Mouse (Mus musculus) embryonic facial prominence, embryonic 13.5 days (tissue): ENCODE measurements at regions not wholly inside any gene's neighbourhood (a gene's known extent, or its start where the extent isn't known, plus 50 kb on each side); places are given as distances from the start of the nearest gene placed in this dataset.

Source experiments
- ATAC-seq: fragments of 200-750 bp; cut with Nextera tagmentation; 2 replicates; pipeline ENCODE4 v1.8.0; 2017; ENCODE audit warnings: low read depth; ENCODE audit not compliant: insufficient number of reproducible peaks, insufficient read depth, low FRiP score, low TSS enrichment
- H3K27ac ChIP-seq: fragments of 300-500 bp; sonication (generic); 2 replicates; pipeline ENCODE4 v1.5.1; 2015; ENCODE audit warnings: moderate library complexity, mild to moderate bottlenecking, inconsistent platforms
- H3K27me3 ChIP-seq: fragments of 300-500 bp; sonication (generic); 2 replicates; pipeline ENCODE4 v1.6.1; 2015; ENCODE audit warnings: mild to moderate bottlenecking, inconsistent platforms
- H3K36me3 ChIP-seq: fragments of 300-500 bp; sonication (generic); 2 replicates; pipeline ENCODE4 v1.6.1; 2015; ENCODE audit warnings: mild to moderate bottlenecking, inconsistent platforms
- H3K4me1 ChIP-seq: fragments of 300-500 bp; sonication (generic); 2 replicates; pipeline ENCODE4 v1.6.1; 2015; ENCODE audit warnings: inconsistent platforms
- H3K4me2 ChIP-seq: fragments of 300-500 bp; sonication (generic); 2 replicates; pipeline ENCODE4 v1.6.1; 2015; ENCODE audit warnings: moderate library complexity, mild to moderate bottlenecking, inconsistent platforms
- H3K4me3 ChIP-seq: fragments of 300-500 bp; sonication (generic); 2 replicates; pipeline ENCODE4 v1.5.1; 2015; ENCODE audit warnings: mild to moderate bottlenecking, inconsistent platforms
- H3K9ac ChIP-seq: fragments of 300-500 bp; sonication (generic); 2 replicates; pipeline ENCODE4 v1.6.1; 2015; ENCODE audit warnings: mild to moderate bottlenecking, inconsistent platforms
- H3K9me3 ChIP-seq: fragments of 300-500 bp; sonication (generic); 2 replicates; pipeline ENCODE4 v1.6.1; 2016; ENCODE audit warnings: inconsistent platforms
- whole genome bisulfite sequencing: fragments of 180-500 bp; shearing (Covaris S2); methylation state at CpG from one replicate; pipeline ENCODE4 v1.1.7; 2015; ENCODE audit warnings: mixed read lengths; 5-methylcytosine and 5-hydroxymethylcytosine counted together

- H3K4me2 ChIP-seq, result no peak overlapping the region
- peaks cover 10% of the 10 kb centered on the region for H3K4me1 ChIP-seq
- H3K9ac ChIP-seq, result no peak overlapping the region
- no peak overlapping the region for H3K27ac ChIP-seq
- ATAC-seq, result no peak
- peaks cover 56% of the 10 kb centered on the region for H3K27me3 ChIP-seq
- 35% methylated on average over 9 of the region's 9 CpGs for WGBS
- H3K36me3 ChIP-seq, result no peaks in the 10 kb centered on the region
- no peak overlapping the region for H3K4me3 ChIP-seq
- H3K9me3 ChIP-seq, result no peaks in the 10 kb centered on the region
Observed at GRCm38 (mm10) chr13:71460097-71460496, 503.4 kb downstream of the Irx1 start.

GRCm38 (mm10) chr13:71459022-71459536 lies 504.4 kb downstream of the Irx1 start:
- 18% methylated on average over 11 of the region's 11 CpGs for WGBS
- no peaks in the 10 kb centered on the region for H3K9me3 ChIP-seq
- peak overlapping the region; percentile 27; the same call in 1 of the 2 replicates for H3K4me3 ChIP-seq
- peaks cover 10% of the 10 kb centered on the region for H3K4me1 ChIP-seq
- no peaks in the 10 kb centered on the region for H3K36me3 ChIP-seq
- peaks cover 60% of the 10 kb centered on the region for H3K27me3 ChIP-seq
- peak overlapping the region; percentile 56 for H3K4me2 ChIP-seq
- no peak overlapping the region; the same call in 1 of the 2 replicates for H3K9ac ChIP-seq
- H3K27ac ChIP-seq, result peak overlapping the region; percentile 44; the same call in 1 of the 2 replicates
- ATAC-seq, result no peak

- Histone ChIP-seq H3K4me1 (peaks cover 10% of the 10 kb centered on the region), H3K4me2 (peak overlapping the region; percentile 56), H3K27me3 (peaks cover 68% of the 10 kb centered on the region), H3K9ac (no peak overlapping the region; the same call in 1 of the 2 replicates), H3K27ac (peak overlapping the region; percentile 44; the same call in 1 of the 2 replicates), H3K4me3 (peak overlapping the region; percentile 27), H3K9me3 (no peaks in the 10 kb centered on the region), H3K36me3 (no peaks in the 10 kb centered on the region)
- 3% methylated on average over 25 of the region's 25 CpGs for WGBS
- peak; percentile 69; the same call in 1 of the 2 replicates for ATAC-seq
Observed at GRCm38 (mm10) chr13:71458061-71458935, 505.2 kb downstream of the Irx1 start.

- H3K4me2 ChIP-seq, result no peak overlapping the region
- no peaks in the 10 kb centered on the region for H3K36me3 ChIP-seq
- no peaks in the 10 kb centered on the region for H3K9me3 ChIP-seq
- peaks cover 65% of the 10 kb centered on the region for H3K27me3 ChIP-seq
- H3K27ac ChIP-seq, result no peak overlapping the region
- H3K9ac ChIP-seq, result no peak overlapping the region
- H3K4me3 ChIP-seq, result no peak overlapping the region
- H3K4me1 ChIP-seq, result peaks cover 10% of the 10 kb centered on the region
- 67% methylated on average over 3 of the region's 3 CpGs for WGBS
- ATAC-seq, result no peak
Observed at GRCm38 (mm10) chr13:71457550-71457949, 506.0 kb downstream of the Irx1 start.

GRCm38 (mm10) chr13:71452258-71452657 lies 511.3 kb downstream of the Irx1 start:
- H3K36me3 ChIP-seq, result no peaks in the 10 kb centered on the region
- WGBS, result 89% methylated on average over 5 of the region's 5 CpGs
- H3K27ac ChIP-seq, result no peak overlapping the region
- no peak overlapping the region for H3K4me3 ChIP-seq
- no peaks in the 10 kb centered on the region for H3K9me3 ChIP-seq
- no peaks in the 10 kb centered on the region for H3K4me1 ChIP-seq
- no peak overlapping the region for H3K9ac ChIP-seq
- peaks cover 30% of the 10 kb centered on the region for H3K27me3 ChIP-seq
- no peak for ATAC-seq
- no peak overlapping the region for H3K4me2 ChIP-seq

- no peak overlapping the region for H3K4me3 ChIP-seq
- no peak overlapping the region for H3K27ac ChIP-seq
- no peaks in the 10 kb centered on the region for H3K36me3 ChIP-seq
- 32% methylated on average over 2 of the region's 2 CpGs for WGBS
- H3K4me2 ChIP-seq, result no peak overlapping the region
- ATAC-seq, result no peak
- no peaks in the 10 kb centered on the region for H3K4me1 ChIP-seq
- no peaks in the 10 kb centered on the region for H3K9me3 ChIP-seq
- H3K9ac ChIP-seq, result no peak overlapping the region
- H3K27me3 ChIP-seq, result no peaks in the 10 kb centered on the region
Observed at GRCm38 (mm10) chr13:71437601-71438099, 525.9 kb downstream of the Irx1 start.

- H3K9me3 ChIP-seq, result no peaks in the 10 kb centered on the region
- ATAC-seq, result no peak; the same call in 1 of the 2 replicates
- no peak overlapping the region for H3K9ac ChIP-seq
- H3K4me2 ChIP-seq, result peak overlapping the region; percentile 31
- H3K27me3 ChIP-seq, result no peaks in the 10 kb centered on the region
- peaks cover 13% of the 10 kb centered on the region for H3K4me1 ChIP-seq
- no peak overlapping the region for H3K4me3 ChIP-seq
- no peaks in the 10 kb centered on the region for H3K36me3 ChIP-seq
- 33% methylated on average over 21 of the region's 21 CpGs for WGBS
- 0 out of 2 replicates have a peak overlapping the region, but pooled peaks have one; percentile 3 for H3K27ac ChIP-seq
Observed at GRCm38 (mm10) chr13:71403654-71404560, 559.6 kb downstream of the Irx1 start.

- H3K9ac ChIP-seq, result no peak overlapping the region
- no peaks in the 10 kb centered on the region for H3K9me3 ChIP-seq
- H3K27ac ChIP-seq, result peak overlapping the region; percentile 71
- 45% methylated on average over 10 of the region's 10 CpGs for WGBS
- H3K4me1 ChIP-seq, result 0 out of 2 replicates have a peak, but pooled peaks cover 6% of the 10 kb centered on the region
- H3K27me3 ChIP-seq, result no peaks in the 10 kb centered on the region
- H3K36me3 ChIP-seq, result no peaks in the 10 kb centered on the region
- ATAC-seq, result no peak
- H3K4me2 ChIP-seq, result no peak overlapping the region
- H3K4me3 ChIP-seq, result no peak overlapping the region
Observed at GRCm38 (mm10) chr13:71393716-71394309, 552.2 kb upstream of the Adamts16 start.

- no peaks in the 10 kb centered on the region for H3K9me3 ChIP-seq
- H3K4me1 ChIP-seq, result no peaks in the 10 kb centered on the region
- WGBS, result 28% methylated on average over 2 of the region's 2 CpGs
- no peak overlapping the region for H3K4me2 ChIP-seq
- no peaks in the 10 kb centered on the region for H3K36me3 ChIP-seq
- H3K4me3 ChIP-seq, result no peak overlapping the region
- H3K27ac ChIP-seq, result no peak overlapping the region
- no peaks in the 10 kb centered on the region for H3K27me3 ChIP-seq
- no peak for ATAC-seq
- no peak overlapping the region for H3K9ac ChIP-seq
Observed at GRCm38 (mm10) chr13:71378641-71379040, 537.0 kb upstream of the Adamts16 start.

- Histone ChIP-seq H3K4me2 (no peak overlapping the region), H3K9ac (no peak overlapping the region), H3K27ac (no peak overlapping the region), H3K4me1 (no peaks in the 10 kb centered on the region), H3K9me3 (no peaks in the 10 kb centered on the region), H3K4me3 (no peak overlapping the region), H3K27me3 (no peaks in the 10 kb centered on the region), H3K36me3 (no peaks in the 10 kb centered on the region)
- no peak for ATAC-seq
- WGBS, result 43% methylated on average over 9 of the region's 9 CpGs
Observed at GRCm38 (mm10) chr13:71375909-71376606, 534.4 kb upstream of the Adamts16 start.
